Mouse (Mus musculus): ENCODE results near the gene Med13l. TPM values are rescaled to one million over a fixed set of nuclear protein-coding genes. Genes with fewer than 3 reads are reported as not detected.
A peak's percentile ranks its signal among the peaks of the same experiment; 100 is the strongest.

The Med13l gene
- polyA plus RNA-seq, 1 experiment from 2014 or later = 10.4 TPM

GRCm38 (mm10) chr5:118574997-118575396, 14.5 kb downstream of the Med13l start:
- ATAC-seq (ENCODE audit: insufficient read depth, low FRiP score) = no peak

GRCm38 (mm10) chr5:118575909-118576308, 15.4 kb downstream of the Med13l start:
- H3K27me3 ChIP-seq (ENCODE audit: control insufficient read depth, insufficient read depth, low read length) = no peaks in the 10 kb centered on the region
- H3K9ac ChIP-seq (ENCODE audit: low read length) = no peak overlapping the region
- no peaks in the 10 kb centered on the region for H3K9me3 ChIP-seq (replicated peaks; ENCODE audit: control insufficient read depth, low read length)
- no peak overlapping the region for H3K27ac ChIP-seq (ENCODE audit: low read length)
- no peak overlapping the region for H3K4me3 ChIP-seq (replicated peaks; ENCODE audit: low read length)
- H3K4me2 ChIP-seq (ENCODE audit: low read depth, low read length) = no peak overlapping the region
- no peaks in the 10 kb centered on the region for H3K36me3 ChIP-seq (ENCODE audit: control insufficient read depth, insufficient read depth, low read length)
- peaks cover 28% of the 10 kb centered on the region for H3K4me1 ChIP-seq (ENCODE audit: control insufficient read depth, insufficient read depth, low read length)
- ATAC-seq (ENCODE audit: insufficient read depth, low FRiP score) = no peak
- WGBS = 80% methylated on average over 6 of the region's 6 CpGs

More at GRCm38 (mm10) chr5:118574997-118575396, 14.5 kb downstream of the Med13l start:
- peaks cover 28% of the 10 kb centered on the region for H3K4me1 ChIP-seq (ENCODE audit: control insufficient read depth, insufficient read depth, low read length)
- H3K36me3 ChIP-seq (ENCODE audit: control insufficient read depth, insufficient read depth, low read length) = no peaks in the 10 kb centered on the region
- no peaks in the 10 kb centered on the region for H3K9me3 ChIP-seq (replicated peaks; ENCODE audit: control insufficient read depth, low read length)
- no peak overlapping the region for H3K4me3 ChIP-seq (replicated peaks; ENCODE audit: low read length)
- H3K27me3 ChIP-seq (ENCODE audit: control insufficient read depth, insufficient read depth, low read length) = no peaks in the 10 kb centered on the region
- H3K9ac ChIP-seq (ENCODE audit: low read length) = no peak overlapping the region
- H3K27ac ChIP-seq (ENCODE audit: low read length) = no peak overlapping the region
- no peak overlapping the region for H3K4me2 ChIP-seq (ENCODE audit: low read depth, low read length)
- 73% methylated on average over 7 of the region's 7 CpGs for WGBS

DNA sequence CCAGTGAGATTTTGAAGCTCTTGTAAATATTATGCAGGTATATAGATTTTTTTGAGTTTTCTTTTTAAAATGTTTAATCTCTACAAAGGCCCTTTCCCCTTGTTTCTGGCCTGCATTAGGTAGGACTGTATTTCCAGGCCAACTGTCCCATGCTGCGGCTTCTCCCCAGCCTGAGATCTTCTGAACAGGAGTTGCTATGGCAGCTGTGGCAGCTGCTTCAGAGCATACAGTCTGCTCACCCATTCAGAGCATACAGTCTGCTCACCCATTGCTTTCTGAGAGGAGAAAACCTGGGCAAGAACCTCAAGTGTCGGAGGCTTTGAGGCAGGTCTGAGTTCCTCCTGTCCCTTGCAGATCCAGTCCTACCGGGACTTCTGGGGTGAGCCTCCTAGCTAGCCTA, 16.3 kb downstream of the Med13l start:
- Histone ChIP-seq H3K36me3 (ENCODE audit: control insufficient read depth, insufficient read depth, low read length) (no peaks in the 10 kb centered on the region), H3K4me2 (ENCODE audit: low read depth, low read length) (no peak overlapping the region), H3K9ac (ENCODE audit: low read length) (no peak overlapping the region; the same call in 1 of the 2 replicates), H3K9me3 (replicated peaks; ENCODE audit: control insufficient read depth, low read length) (no peaks in the 10 kb centered on the region), H3K4me3 (replicated peaks; ENCODE audit: low read length) (no peak overlapping the region), H3K27ac (ENCODE audit: low read length) (no peak overlapping the region), H3K27me3 (ENCODE audit: control insufficient read depth, insufficient read depth, low read length) (no peaks in the 10 kb centered on the region), H3K4me1 (ENCODE audit: control insufficient read depth, insufficient read depth, low read length) (peaks cover 28% of the 10 kb centered on the region)
- no peak for ATAC-seq (ENCODE audit: insufficient read depth, low FRiP score)
- 70% methylated on average over 3 of the region's 3 CpGs for WGBS

DNA sequence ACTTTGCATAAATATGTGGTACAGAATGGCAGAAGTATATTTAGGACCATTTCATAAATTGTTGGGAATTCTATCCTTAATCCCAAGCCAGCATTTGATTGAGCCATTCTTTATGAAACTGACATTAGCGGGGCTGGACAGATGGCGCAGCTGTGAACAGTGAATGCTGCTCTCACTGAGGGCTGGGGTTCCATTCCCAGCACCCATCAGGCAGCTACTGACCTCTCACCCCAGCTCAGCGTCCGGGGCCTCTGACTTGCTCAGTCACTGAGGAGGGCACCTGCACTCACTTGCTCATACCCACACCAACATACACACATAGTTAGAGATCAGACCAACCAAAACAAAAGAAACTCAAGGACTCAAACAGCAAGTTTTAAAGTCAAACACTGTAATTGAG, 24.9 kb downstream of the Med13l start:
- Histone ChIP-seq H3K9me3 (replicated peaks; ENCODE audit: control insufficient read depth, low read length) (no peaks in the 10 kb centered on the region), H3K9ac (ENCODE audit: low read length) (no peak overlapping the region), H3K4me2 (ENCODE audit: low read depth, low read length) (no peak overlapping the region), H3K4me3 (replicated peaks; ENCODE audit: low read length) (no peak overlapping the region), H3K36me3 (ENCODE audit: control insufficient read depth, insufficient read depth, low read length) (no peaks in the 10 kb centered on the region), H3K4me1 (ENCODE audit: control insufficient read depth, insufficient read depth, low read length) (peaks cover 23% of the 10 kb centered on the region), H3K27me3 (ENCODE audit: control insufficient read depth, insufficient read depth, low read length) (no peaks in the 10 kb centered on the region), H3K27ac (ENCODE audit: low read length) (no peak overlapping the region)
- no peak for ATAC-seq (ENCODE audit: insufficient read depth, low FRiP score)
- WGBS = 63% methylated on average over 4 of the region's 4 CpGs

GRCm38 (mm10) chr5:118586560-118586959, 26.1 kb downstream of the Med13l start:
- Histone ChIP-seq H3K36me3 (ENCODE audit: control insufficient read depth, insufficient read depth, low read length) (no peaks in the 10 kb centered on the region), H3K4me3 (replicated peaks; ENCODE audit: low read length) (no peak overlapping the region), H3K9ac (ENCODE audit: low read length) (no peak overlapping the region), H3K27ac (ENCODE audit: low read length) (no peak overlapping the region), H3K9me3 (replicated peaks; ENCODE audit: control insufficient read depth, low read length) (no peaks in the 10 kb centered on the region), H3K4me2 (ENCODE audit: low read depth, low read length) (no peak overlapping the region), H3K4me1 (ENCODE audit: control insufficient read depth, insufficient read depth, low read length) (peaks cover 35% of the 10 kb centered on the region), H3K27me3 (ENCODE audit: control insufficient read depth, insufficient read depth, low read length) (no peaks in the 10 kb centered on the region)
- no peak for ATAC-seq (ENCODE audit: insufficient read depth, low FRiP score)
- WGBS = 50% methylated on average over 6 of the region's 6 CpGs

DNA sequence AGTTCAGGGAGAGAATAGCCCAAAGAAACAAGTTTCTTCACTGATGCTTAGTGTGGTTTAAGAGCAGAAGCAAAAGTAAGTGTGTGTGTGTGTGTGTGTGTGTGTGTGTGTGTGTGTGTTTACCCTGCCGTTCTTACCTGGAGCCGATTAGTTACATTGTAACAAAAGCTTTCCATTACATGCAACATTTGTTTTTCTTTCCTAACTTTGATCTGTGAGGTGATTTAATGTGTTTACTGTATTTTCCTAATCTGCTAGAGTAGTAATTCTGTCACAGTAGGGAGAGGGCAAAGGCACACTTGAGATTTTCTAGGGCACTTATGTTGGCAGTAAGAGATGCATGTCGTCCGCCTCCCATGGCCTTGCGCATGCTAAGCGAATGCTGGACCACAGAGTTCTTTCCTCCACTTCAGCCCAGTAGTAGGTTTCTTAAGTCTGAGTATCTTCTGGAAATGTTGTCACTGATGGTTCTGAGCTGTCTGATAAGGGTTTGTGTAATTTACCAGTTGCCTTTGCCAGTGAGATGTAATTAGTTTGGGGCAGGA, 28.0 kb downstream of the Med13l start:
- H3K36me3 ChIP-seq (ENCODE audit: control insufficient read depth, insufficient read depth, low read length) = no peaks in the 10 kb centered on the region
- H3K27ac ChIP-seq (ENCODE audit: low read length) = no peak overlapping the region
- no peaks in the 10 kb centered on the region for H3K9me3 ChIP-seq (replicated peaks; ENCODE audit: control insufficient read depth, low read length)
- H3K9ac ChIP-seq (ENCODE audit: low read length) = no peak overlapping the region
- no peak overlapping the region for H3K4me2 ChIP-seq (ENCODE audit: low read depth, low read length)
- ATAC-seq (ENCODE audit: insufficient read depth, low FRiP score) = no peak
- H3K4me1 ChIP-seq (ENCODE audit: control insufficient read depth, insufficient read depth, low read length) = peaks cover 45% of the 10 kb centered on the region
- no peak overlapping the region for H3K4me3 ChIP-seq (replicated peaks; ENCODE audit: low read length)
- no peaks in the 10 kb centered on the region for H3K27me3 ChIP-seq (ENCODE audit: control insufficient read depth, insufficient read depth, low read length)
- 76% methylated on average over 6 of the region's 6 CpGs for WGBS

GRCm38 (mm10) chr5:118589186-118589892, 28.9 kb downstream of the Med13l start:
- H3K36me3 ChIP-seq (ENCODE audit: control insufficient read depth, insufficient read depth, low read length) = no peaks in the 10 kb centered on the region
- no peak overlapping the region for H3K27ac ChIP-seq (ENCODE audit: low read length)
- H3K4me1 ChIP-seq (ENCODE audit: control insufficient read depth, insufficient read depth, low read length) = peaks cover 45% of the 10 kb centered on the region
- no peaks in the 10 kb centered on the region for H3K27me3 ChIP-seq (ENCODE audit: control insufficient read depth, insufficient read depth, low read length)
- no peak overlapping the region for H3K4me2 ChIP-seq (ENCODE audit: low read depth, low read length)
- no peaks in the 10 kb centered on the region for H3K9me3 ChIP-seq (replicated peaks; ENCODE audit: control insufficient read depth, low read length)
- H3K4me3 ChIP-seq (replicated peaks; ENCODE audit: low read length) = no peak overlapping the region
- no peak for ATAC-seq (ENCODE audit: insufficient read depth, low FRiP score)
- H3K9ac ChIP-seq (ENCODE audit: low read length) = no peak overlapping the region
- 77% methylated on average over 11 of the region's 11 CpGs for WGBS

DNA sequence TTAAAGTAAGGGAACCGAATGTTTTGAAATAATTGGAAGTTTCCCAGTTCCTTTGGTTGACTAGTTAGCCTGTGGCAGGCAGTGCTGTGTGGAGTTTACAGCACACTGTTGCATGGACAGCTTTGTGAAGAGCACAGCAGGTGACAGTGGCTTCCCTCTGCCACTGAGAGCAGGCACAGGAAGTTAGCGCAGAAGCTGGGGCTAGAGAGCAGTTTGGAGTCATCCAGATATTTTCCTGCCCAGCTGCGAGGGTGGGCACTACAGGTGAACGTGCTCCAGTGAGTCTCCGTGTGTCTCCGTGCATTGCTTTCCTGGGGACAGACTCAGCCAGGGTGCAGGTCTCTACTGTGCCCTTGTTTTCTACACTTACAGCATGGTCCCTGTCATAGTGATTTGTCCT, 30.4 kb downstream of the Med13l start:
- Histone ChIP-seq H3K4me3 (replicated peaks; ENCODE audit: low read length) (no peak overlapping the region), H3K9me3 (replicated peaks; ENCODE audit: control insufficient read depth, low read length) (no peaks in the 10 kb centered on the region), H3K27me3 (ENCODE audit: control insufficient read depth, insufficient read depth, low read length) (no peaks in the 10 kb centered on the region), H3K36me3 (ENCODE audit: control insufficient read depth, insufficient read depth, low read length) (no peaks in the 10 kb centered on the region), H3K4me2 (ENCODE audit: low read depth, low read length) (no peak overlapping the region), H3K27ac (ENCODE audit: low read length) (no peak overlapping the region), H3K4me1 (ENCODE audit: control insufficient read depth, insufficient read depth, low read length) (peaks cover 43% of the 10 kb centered on the region), H3K9ac (ENCODE audit: low read length) (no peak overlapping the region)
- WGBS = 44% methylated on average over 6 of the region's 6 CpGs
- ATAC-seq (ENCODE audit: insufficient read depth, low FRiP score) = no peak

DNA sequence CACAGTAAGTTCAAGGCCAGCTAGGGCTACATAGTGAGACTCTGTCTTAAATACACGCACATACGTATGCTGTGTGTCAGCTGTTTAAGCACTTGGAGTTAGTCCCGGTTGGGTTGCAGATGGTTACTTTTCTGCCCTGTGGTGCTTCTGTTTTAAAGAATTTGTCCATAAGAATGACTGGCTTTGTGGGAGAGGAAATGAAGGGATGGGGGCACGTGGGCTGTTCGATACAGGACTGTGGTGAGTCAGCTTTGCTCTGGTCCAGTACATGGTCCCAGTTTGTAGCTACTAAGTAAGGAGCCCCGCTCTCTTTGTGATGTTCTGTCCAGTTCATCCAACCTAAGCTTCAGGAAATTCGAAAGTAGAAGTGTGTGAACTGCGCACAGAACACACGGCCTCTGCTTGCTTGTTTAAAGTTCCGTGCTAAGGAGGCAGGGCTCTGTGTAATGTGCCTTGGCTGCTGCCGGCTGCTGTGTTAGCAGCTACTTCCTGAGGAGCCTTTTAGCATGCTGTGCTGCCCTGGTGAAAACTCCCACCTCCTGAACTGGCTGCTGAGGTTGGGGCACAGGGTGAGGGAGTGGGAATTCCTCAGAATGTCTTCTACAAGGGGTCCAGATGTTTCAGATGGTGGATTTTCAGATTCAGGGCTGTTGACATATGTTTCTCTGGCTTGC, 31.5 kb downstream of the Med13l start:
- WGBS = 20% methylated on average over 11 of the region's 11 CpGs
- Histone ChIP-seq H3K4me1 (ENCODE audit: control insufficient read depth, insufficient read depth, low read length) (peaks cover 36% of the 10 kb centered on the region), H3K27me3 (ENCODE audit: control insufficient read depth, insufficient read depth, low read length) (no peaks in the 10 kb centered on the region), H3K9ac (ENCODE audit: low read length) (peak overlapping the region; percentile 22; the same call in 1 of the 2 replicates), H3K4me2 (ENCODE audit: low read depth, low read length) (peak overlapping the region; percentile 38), H3K9me3 (replicated peaks; ENCODE audit: control insufficient read depth, low read length) (no peaks in the 10 kb centered on the region), H3K4me3 (replicated peaks; ENCODE audit: low read length) (0 out of 2 replicates have a peak overlapping the region, but pooled peaks have one; percentile 4), H3K36me3 (ENCODE audit: control insufficient read depth, insufficient read depth, low read length) (no peaks in the 10 kb centered on the region), H3K27ac (ENCODE audit: low read length) (peak overlapping the region; percentile 53; the same call in 1 of the 2 replicates)
- peak; percentile 68; the same call in 1 of the 2 replicates for ATAC-seq (ENCODE audit: insufficient read depth, low FRiP score)
